Mouse (Mus musculus) kidney, embryonic 16.5 days (tissue): ENCODE measurements around the gene Pdcd4. TPM values are rescaled to one million over a fixed set of nuclear protein-coding genes. Genes with fewer than 3 reads are reported as not detected.

ENCODE experiments used
- ATAC-seq: fragments of 200-750 bp; cut with Nextera tagmentation; 2 replicates; pipeline ENCODE4 v1.8.0; 2017; ENCODE audit warnings: moderate TSS enrichment; ENCODE audit not compliant: low FRiP score, low TSS enrichment
- H3K27ac ChIP-seq: fragments of 300-500 bp; sonication (generic); 2 replicates; pipeline ENCODE4 v1.5.1; 2014; ENCODE audit warnings: low read length
- H3K27me3 ChIP-seq: fragments of 300-500 bp; sonication (generic); 2 replicates; pipeline ENCODE4 v1.6.1; 2014; ENCODE audit warnings: low read length, control low read depth, mixed read lengths; ENCODE audit not compliant: insufficient read depth
- H3K36me3 ChIP-seq: fragments of 300-500 bp; sonication (generic); 2 replicates; pipeline ENCODE4 v1.6.1; 2014; ENCODE audit warnings: low read length, control low read depth, mixed read lengths; ENCODE audit not compliant: insufficient read depth
- H3K4me1 ChIP-seq: fragments of 300-500 bp; sonication (generic); 2 replicates; pipeline ENCODE4 v1.6.1; 2014; ENCODE audit warnings: low read length, control low read depth, mixed read lengths; ENCODE audit not compliant: insufficient read depth
- H3K4me2 ChIP-seq: fragments of 300-500 bp; sonication (generic); replicated peaks from 2 replicates; pipeline ENCODE4 v1.6.1; 2014; ENCODE audit warnings: low read depth, low read length
- H3K4me3 ChIP-seq: fragments of 300-500 bp; sonication (generic); 2 replicates; pipeline ENCODE4 v1.5.1; 2014; ENCODE audit warnings: mild to moderate bottlenecking, low read length
- H3K9ac ChIP-seq: fragments of 300-500 bp; sonication (generic); replicated peaks from 2 replicates; pipeline ENCODE4 v1.6.1; 2014; ENCODE audit warnings: low read length
- H3K9me3 ChIP-seq: fragments of 300-500 bp; sonication (generic); 2 replicates; pipeline ENCODE4 v1.6.1; 2016; ENCODE audit warnings: low read length, control low read depth
- WGBS: fragments of 180-500 bp; shearing (Covaris S2); extraction: QIAGEN DNeasy Blood & Tissue Kit; methylation state at CpG from one replicate; pipeline ENCODE4 v1.1.7; 2014; 5-methylcytosine and 5-hydroxymethylcytosine counted together
- polyA plus RNA-seq: library from polyadenylated mRNA; unstranded; fragments of >200 nt; fragmentation: Nextera tagmentation; extraction: Ambion mirVana; gene quantifications from 2 replicates; pipeline ENCODE4 v1.2.1, GENCODE M21; 2015

The Pdcd4 gene
- polyA plus RNA-seq, 1 experiment from 2014 or later, result 106 TPM

GRCm38 (mm10) chr19:53856794-53857193, 35.2 kb upstream of the Pdcd4 start:
- H3K4me1 ChIP-seq, result peaks cover 47% of the 10 kb centered on the region

GRCm38 (mm10) chr19:53857962-53858361, 34.1 kb upstream of the Pdcd4 start:
- 77% methylated on average over 6 of the region's 6 CpGs for WGBS

More at GRCm38 (mm10) chr19:53856794-53857193, 35.2 kb upstream of the Pdcd4 start:
- no peaks in the 10 kb centered on the region for H3K9me3 ChIP-seq
- H3K4me2 ChIP-seq, result no peak overlapping the region
- WGBS, result 73% methylated on average over 9 of the region's 9 CpGs
- H3K36me3 ChIP-seq, result no peaks in the 10 kb centered on the region
- no peak for ATAC-seq
- no peak overlapping the region for H3K9ac ChIP-seq
- H3K27me3 ChIP-seq, result no peaks in the 10 kb centered on the region
- H3K27ac ChIP-seq, result no peak overlapping the region
- H3K4me3 ChIP-seq, result no peak overlapping the region

GRCm38 (mm10) chr19:53859149-53859548, 32.9 kb upstream of the Pdcd4 start:
- H3K4me2 ChIP-seq, result peak overlapping the region; percentile 26
- no peaks in the 10 kb centered on the region for H3K27me3 ChIP-seq
- 21% methylated on average over 9 of the region's 9 CpGs for WGBS
- H3K9me3 ChIP-seq, result no peaks in the 10 kb centered on the region
- 0 out of 2 replicates have a peak overlapping the region, but pooled peaks have one; percentile 3 for H3K27ac ChIP-seq
- no peak overlapping the region for H3K9ac ChIP-seq
- H3K36me3 ChIP-seq, result no peaks in the 10 kb centered on the region
- H3K4me1 ChIP-seq, result peaks cover 25% of the 10 kb centered on the region
- peak; percentile 68 for ATAC-seq
- H3K4me3 ChIP-seq, result no peak overlapping the region

More at GRCm38 (mm10) chr19:53857962-53858361, 34.1 kb upstream of the Pdcd4 start:
- Histone ChIP-seq H3K27ac (peak overlapping the region; percentile 17; the same call in 1 of the 2 replicates), H3K4me2 (no peak overlapping the region), H3K9ac (no peak overlapping the region), H3K9me3 (no peaks in the 10 kb centered on the region), H3K27me3 (no peaks in the 10 kb centered on the region), H3K4me1 (peaks cover 36% of the 10 kb centered on the region), H3K36me3 (no peaks in the 10 kb centered on the region), H3K4me3 (no peak overlapping the region)
- ATAC-seq, result no peak

- H3K4me2 ChIP-seq, result peak overlapping the region; percentile 26
- no peaks in the 10 kb centered on the region for H3K27me3 ChIP-seq
- WGBS, result 51% methylated on average over 7 of the region's 7 CpGs
- no peak overlapping the region for H3K27ac ChIP-seq
- H3K9ac ChIP-seq, result no peak overlapping the region
- peaks cover 24% of the 10 kb centered on the region for H3K4me1 ChIP-seq
- ATAC-seq, result no peak
- no peaks in the 10 kb centered on the region for H3K36me3 ChIP-seq
- no peak overlapping the region for H3K4me3 ChIP-seq
- H3K9me3 ChIP-seq, result no peaks in the 10 kb centered on the region
These were observed 32.4 kb upstream of the Pdcd4 start for GRCm38 (mm10) chr19:53859593-53859992.

DNA sequence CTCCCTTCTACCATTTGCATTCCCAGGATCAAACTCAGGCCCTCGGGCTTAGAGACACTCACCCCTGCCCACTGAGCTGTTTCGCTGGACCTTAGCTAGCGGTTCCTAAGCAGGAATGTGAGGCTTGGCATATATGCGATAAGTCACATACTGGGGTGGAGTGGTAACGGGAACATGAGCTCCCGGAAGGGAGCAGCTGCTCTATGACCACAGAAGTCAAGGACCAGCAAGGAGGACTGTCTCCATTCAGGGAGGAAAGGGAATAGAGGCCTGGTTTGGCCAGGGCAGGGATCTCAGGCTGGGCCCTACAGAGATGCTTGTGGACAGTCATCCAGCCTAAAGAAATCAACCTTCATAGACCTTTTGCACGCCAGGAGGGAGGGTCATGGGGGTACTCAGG, 30.7 kb upstream of the Pdcd4 start:
- Histone ChIP-seq H3K4me3 (no peak overlapping the region), H3K27ac (no peak overlapping the region), H3K4me1 (peaks cover 24% of the 10 kb centered on the region), H3K9ac (no peak overlapping the region), H3K9me3 (no peaks in the 10 kb centered on the region), H3K4me2 (no peak overlapping the region), H3K36me3 (no peaks in the 10 kb centered on the region), H3K27me3 (no peaks in the 10 kb centered on the region)
- no peak for ATAC-seq
- WGBS, result 56% methylated on average over 7 of the region's 7 CpGs

DNA sequence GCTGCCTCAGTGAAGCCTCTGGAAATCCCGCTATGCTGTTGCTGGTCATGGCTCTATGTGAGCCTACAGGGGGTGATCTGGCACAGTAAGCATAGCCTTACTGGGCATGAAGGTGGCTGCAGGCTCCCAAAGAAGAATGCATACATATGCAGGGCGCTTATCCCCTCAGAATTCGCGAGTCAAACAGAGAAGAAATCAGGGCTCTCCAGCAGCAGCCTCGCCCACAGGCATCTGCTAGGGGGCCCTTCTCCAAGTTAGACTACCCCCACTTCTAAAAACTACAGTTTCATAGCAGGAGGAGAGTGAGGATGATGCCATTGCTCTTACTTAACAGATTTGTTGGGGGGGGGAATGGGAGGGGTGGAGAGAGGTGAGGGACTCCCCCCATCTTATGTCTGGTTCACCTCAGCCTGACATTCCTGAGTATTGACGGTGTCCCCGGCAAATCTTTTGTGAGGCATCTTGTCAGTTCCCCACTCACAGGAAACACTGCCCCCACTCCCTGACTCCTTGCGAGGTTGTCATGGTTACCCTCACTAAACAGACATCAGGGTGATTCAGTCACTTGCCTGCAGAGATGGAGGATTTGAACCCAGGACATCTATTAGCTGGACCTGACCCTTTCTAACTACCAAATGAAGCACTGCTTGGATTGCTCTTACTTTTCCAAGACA, 29.3 kb upstream of the Pdcd4 start:
- 81% methylated on average over 8 of the region's 8 CpGs for WGBS
- Histone ChIP-seq H3K9ac (no peak overlapping the region), H3K27ac (no peak overlapping the region), H3K4me3 (no peak overlapping the region), H3K27me3 (no peaks in the 10 kb centered on the region), H3K9me3 (no peaks in the 10 kb centered on the region), H3K4me1 (peaks cover 21% of the 10 kb centered on the region), H3K4me2 (no peak overlapping the region), H3K36me3 (no peaks in the 10 kb centered on the region)
- ATAC-seq, result no peak

- no peak overlapping the region for H3K27ac ChIP-seq
- H3K4me3 ChIP-seq, result no peak overlapping the region
- H3K4me1 ChIP-seq, result no peaks in the 10 kb centered on the region
- H3K9me3 ChIP-seq, result no peaks in the 10 kb centered on the region
- H3K27me3 ChIP-seq, result no peaks in the 10 kb centered on the region
- H3K36me3 ChIP-seq, result no peaks in the 10 kb centered on the region
- no peak overlapping the region for H3K9ac ChIP-seq
- ATAC-seq, result no peak
- H3K4me2 ChIP-seq, result no peak overlapping the region
These were observed 24.8 kb upstream of the Pdcd4 start for GRCm38 (mm10) chr19:53867238-53867637.

- WGBS, result 84% methylated on average over 6 of the region's 6 CpGs
- H3K4me1 ChIP-seq, result no peaks in the 10 kb centered on the region
- no peak overlapping the region for H3K27ac ChIP-seq
- H3K4me2 ChIP-seq, result no peak overlapping the region
- ATAC-seq, result no peak
- no peaks in the 10 kb centered on the region for H3K36me3 ChIP-seq
- H3K4me3 ChIP-seq, result no peak overlapping the region
- H3K9me3 ChIP-seq, result no peaks in the 10 kb centered on the region
- no peaks in the 10 kb centered on the region for H3K27me3 ChIP-seq
- no peak overlapping the region for H3K9ac ChIP-seq
These were observed 23.9 kb upstream of the Pdcd4 start for GRCm38 (mm10) chr19:53868125-53868524.

- Histone ChIP-seq H3K36me3 (no peaks in the 10 kb centered on the region), H3K4me1 (no peaks in the 10 kb centered on the region), H3K9me3 (no peaks in the 10 kb centered on the region), H3K27me3 (no peaks in the 10 kb centered on the region), H3K4me2 (no peak overlapping the region), H3K4me3 (no peak overlapping the region), H3K9ac (no peak overlapping the region), H3K27ac (no peak overlapping the region)
- WGBS, result 97% methylated on average over 1 of the region's 1 CpGs
- ATAC-seq, result no peak
These were observed 23.2 kb upstream of the Pdcd4 start for GRCm38 (mm10) chr19:53868796-53869195.

- no peak overlapping the region for H3K9ac ChIP-seq
These were observed 22.3 kb upstream of the Pdcd4 start for GRCm38 (mm10) chr19:53869427-53870385.

More at GRCm38 (mm10) chr19:53869427-53870385, 22.3 kb upstream of the Pdcd4 start:
- Histone ChIP-seq H3K4me1 (no peaks in the 10 kb centered on the region), H3K36me3 (no peaks in the 10 kb centered on the region), H3K9me3 (no peaks in the 10 kb centered on the region), H3K4me3 (no peak overlapping the region), H3K27me3 (no peaks in the 10 kb centered on the region), H3K4me2 (no peak overlapping the region), H3K27ac (no peak overlapping the region)
- WGBS, result 85% methylated on average over 4 of the region's 4 CpGs
- no peak for ATAC-seq
